Mouse (Mus musculus): Measurements from ENCODE around the gene Mms22l. TPM values are rescaled to one million over a fixed set of nuclear protein-coding genes. Genes with fewer than 3 reads are reported as not detected.
A peak's percentile ranks its signal among the peaks of the same experiment; 100 is the strongest.
"Not testable (repeated sequence)": the region's sequence is repeated elsewhere in the genome, so short reads cannot be mapped to it uniquely, and the experiment has no call there.

Mms22l gene
- polyA plus RNA-seq (2016; fragmentation: Nextera tagmentation; extraction: Ambion mirVana) = 29.9 and 33.5 TPM in 2 replicates

DNA sequence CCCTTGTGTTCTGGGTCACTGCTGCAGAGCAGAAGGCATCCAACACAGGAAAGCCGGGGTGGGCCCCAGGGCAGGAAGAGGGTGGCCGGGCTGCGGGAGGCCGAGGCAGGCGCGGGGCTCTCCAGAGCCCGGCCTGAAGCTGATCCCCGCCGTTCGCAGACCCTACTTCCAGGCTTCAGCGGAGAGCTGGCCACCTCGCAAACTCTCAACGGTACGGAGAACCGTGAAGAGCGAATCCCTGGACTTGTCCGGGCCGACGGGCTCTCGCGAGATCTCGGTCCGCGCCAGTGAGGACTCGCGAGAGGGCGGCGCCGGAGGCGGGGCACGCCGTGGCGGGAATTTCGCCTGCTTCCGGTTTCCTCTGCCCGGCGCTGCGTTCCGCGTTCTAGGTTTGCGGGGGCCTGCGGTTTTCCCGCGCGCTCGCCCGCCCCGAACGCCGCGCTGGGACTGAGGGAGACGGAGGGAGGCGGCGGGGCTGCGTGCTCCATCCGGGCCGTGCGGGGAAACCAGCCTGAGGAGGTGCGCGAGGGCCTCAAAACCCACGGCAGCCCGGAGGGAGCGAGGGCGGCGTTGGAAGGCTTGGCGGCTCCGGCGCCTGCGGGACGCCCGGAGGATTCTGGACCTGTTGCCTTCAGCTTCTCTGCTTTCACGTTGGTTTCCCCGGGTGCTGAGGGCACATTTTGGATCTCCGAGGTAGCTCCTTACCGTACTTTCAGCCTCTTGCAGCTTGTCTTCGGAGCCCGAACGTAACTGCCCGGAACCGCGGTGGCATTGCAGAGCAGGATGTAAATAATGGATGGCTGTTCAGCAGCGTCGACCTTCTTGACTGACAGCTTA, at the start of gene Mms22l:
Gene Mms22l, plus strand, starts transcription at position 336 of the 837 bp plus-strand sequence.
- ATAC-seq (ENCODE audit: low FRiP score, low read depth) = peak; percentile 99
- peaks cover 14% of the 10 kb centered on the region for H3K4me1 ChIP-seq
- H3K9ac ChIP-seq (replicated peaks) = peak within 1 kb of the TSS; percentile 86
- H3K27me3 ChIP-seq = no peaks in the 10 kb centered on the region
- peak within 1 kb of the TSS; percentile 97 for H3K27ac ChIP-seq (replicated peaks)
- peaks cover 2% of the 10 kb centered on the region; the same call in 1 of the 2 replicates for H3K9me3 ChIP-seq
- peak within 1 kb of the TSS; percentile 93 for H3K4me3 ChIP-seq
- WGBS = under 1% methylated on average over 82 of the region's 83 CpGs
- H3K36me3 ChIP-seq = peaks cover 5% of the 10 kb centered on the region; the same call in 1 of the 2 replicates
- H3K4me2 ChIP-seq (replicated peaks) = peak within 1 kb of the TSS; percentile 73

DNA sequence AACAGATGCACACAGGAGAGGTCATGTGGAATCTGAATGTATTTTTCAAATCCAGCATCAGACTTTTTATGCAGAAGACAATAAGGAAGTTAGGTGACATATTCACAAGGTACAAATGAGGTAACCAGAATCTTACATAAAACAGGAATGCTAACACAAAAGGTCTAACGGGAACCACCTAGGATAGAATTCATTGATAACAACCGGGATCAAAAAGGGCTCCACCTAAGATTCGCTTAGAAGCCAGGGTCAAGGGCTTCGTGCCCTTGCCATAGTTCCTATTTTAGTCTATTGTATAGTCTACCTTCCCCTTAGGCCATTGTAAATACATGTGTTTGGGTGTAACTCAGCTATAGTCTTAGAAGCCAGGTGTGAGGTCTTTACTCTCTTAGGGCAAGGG, 12.2 kb upstream of the Mms22l start:
- H3K9me3 ChIP-seq; ATAC-seq (ENCODE audit: low FRiP score, low read depth); H3K36me3 ChIP-seq; H3K4me1 ChIP-seq; H3K27me3 ChIP-seq; H3K4me2 ChIP-seq (replicated peaks); H3K27ac ChIP-seq (replicated peaks); H3K4me3 ChIP-seq; H3K9ac ChIP-seq (replicated peaks): not testable (repeated sequence)
- WGBS = 91% methylated on average over 4 of the region's 4 CpGs

DNA sequence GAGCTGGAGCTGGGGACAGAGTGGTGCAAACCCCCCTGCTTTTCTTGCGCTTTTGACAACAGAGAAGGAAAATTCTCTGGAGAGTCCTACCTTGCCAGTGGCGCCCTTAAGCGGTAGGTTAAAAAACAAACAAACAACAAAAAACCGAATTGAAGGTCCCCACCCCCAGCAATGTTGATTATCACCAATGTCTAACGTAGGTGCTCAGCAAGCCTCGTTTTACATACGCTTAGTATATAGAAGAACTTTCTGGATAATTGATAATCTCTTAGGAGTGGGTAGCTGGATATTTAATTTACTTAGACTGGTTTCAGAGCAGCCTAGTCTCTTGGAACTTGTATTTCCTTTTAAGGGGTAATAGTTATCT, 685 bp downstream of the Mms22l start:
- under 1% methylated on average over 7 of the region's 7 CpGs for WGBS
- H3K27ac ChIP-seq (replicated peaks) = peak overlapping the region; percentile 97; the same call in 1 of the 2 replicates
- no peak for ATAC-seq (ENCODE audit: low FRiP score, low read depth)

DNA sequence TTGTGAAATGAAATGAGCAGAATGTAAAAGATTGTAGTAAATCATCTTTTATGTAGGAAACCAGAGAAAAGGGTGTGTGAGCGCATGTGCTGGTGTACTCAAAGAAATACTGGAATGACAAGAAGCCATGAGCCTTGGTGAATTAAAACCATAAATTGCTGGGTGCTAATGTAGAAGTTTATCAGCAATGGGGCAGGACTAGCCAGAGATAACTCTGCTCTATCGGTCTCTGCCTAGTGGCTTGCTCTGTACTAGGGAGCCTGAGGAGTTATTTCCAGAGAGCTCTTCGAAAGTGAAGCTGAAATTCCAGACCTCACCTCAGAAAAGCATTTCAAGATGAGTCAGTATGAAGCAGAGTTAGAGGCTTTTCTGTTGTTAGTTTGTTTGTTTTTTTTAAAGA, 12.9 kb downstream of the Mms22l start:
- H3K9me3 ChIP-seq = no peaks in the 10 kb centered on the region
- ATAC-seq (ENCODE audit: low FRiP score, low read depth) = no peak
- no peak overlapping the region for H3K9ac ChIP-seq (replicated peaks)
- WGBS = 95% methylated on average over 3 of the region's 3 CpGs
- H3K4me2 ChIP-seq (replicated peaks) = no peak overlapping the region
- no peak overlapping the region for H3K27ac ChIP-seq (replicated peaks)
- no peaks in the 10 kb centered on the region for H3K27me3 ChIP-seq
- H3K36me3 ChIP-seq = peaks cover 36% of the 10 kb centered on the region
- H3K4me3 ChIP-seq = no peak overlapping the region
- H3K4me1 ChIP-seq = no peaks in the 10 kb centered on the region

More for the DNA sequence above, 685 bp downstream of the Mms22l start:
- Histone ChIP-seq H3K9me3 (no peaks in the 10 kb centered on the region), H3K4me1 (peaks cover 14% of the 10 kb centered on the region), H3K4me2 (replicated peaks) (peak overlapping the region; percentile 73), H3K36me3 (peaks cover 5% of the 10 kb centered on the region; the same call in 1 of the 2 replicates), H3K27me3 (no peaks in the 10 kb centered on the region), H3K4me3 (peak overlapping the region; percentile 93), H3K9ac (replicated peaks) (peak overlapping the region; percentile 86)

DNA sequence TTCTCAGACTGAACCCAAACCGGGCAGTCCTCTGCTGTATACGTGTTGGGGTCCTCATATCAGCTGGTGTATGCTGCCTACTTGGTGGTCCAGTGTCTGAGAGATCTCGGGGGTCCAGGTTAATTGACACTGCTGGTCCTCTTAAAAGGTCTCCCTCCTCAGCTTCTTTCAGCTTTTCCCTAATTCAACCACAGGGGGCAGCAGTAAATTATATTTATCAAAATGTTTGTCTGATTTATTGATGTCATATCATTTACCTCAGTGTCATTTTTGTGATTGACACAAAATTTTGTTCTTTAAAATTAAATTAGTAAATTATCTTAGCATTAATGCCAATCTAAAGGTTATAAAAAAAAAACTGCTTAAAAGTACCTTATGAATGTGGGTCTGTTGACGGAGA, 40.7 kb downstream of the Mms22l start:
- Histone ChIP-seq H3K27me3 (no peaks in the 10 kb centered on the region), H3K9me3 (no peaks in the 10 kb centered on the region), H3K4me3 (no peak overlapping the region), H3K4me2 (replicated peaks) (no peak overlapping the region), H3K9ac (replicated peaks) (no peak overlapping the region), H3K27ac (replicated peaks) (no peak overlapping the region), H3K36me3 (peaks cover 5% of the 10 kb centered on the region; the same call in 1 of the 2 replicates), H3K4me1 (no peaks in the 10 kb centered on the region)
- WGBS = 81% methylated on average over 4 of the region's 4 CpGs
- no peak for ATAC-seq (ENCODE audit: low FRiP score, low read depth)

DNA sequence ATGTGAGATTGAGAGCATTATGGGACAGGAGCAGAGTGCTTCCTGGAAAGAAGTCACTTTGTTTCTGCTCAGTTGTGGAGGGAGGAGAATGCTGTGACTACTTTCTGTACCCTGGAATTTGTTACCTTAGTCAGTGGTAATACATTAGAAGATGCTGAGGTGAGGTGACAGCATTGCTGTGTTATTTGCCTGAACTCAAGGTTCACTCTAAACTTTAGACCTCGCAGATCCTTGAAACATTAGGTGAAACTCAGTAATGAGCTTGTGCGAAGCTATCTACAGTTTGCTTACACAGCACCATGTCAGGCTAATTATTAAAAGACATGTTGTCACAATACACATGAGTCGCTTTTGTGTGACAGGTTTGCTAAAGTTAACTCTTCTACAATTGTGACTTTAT, 47.2 kb downstream of the Mms22l start:
- no peak overlapping the region for H3K27ac ChIP-seq (replicated peaks)
- peaks cover 10% of the 10 kb centered on the region; the same call in 1 of the 2 replicates for H3K4me1 ChIP-seq
- no peak overlapping the region for H3K4me3 ChIP-seq
- no peak overlapping the region for H3K9ac ChIP-seq (replicated peaks)
- H3K4me2 ChIP-seq (replicated peaks) = no peak overlapping the region
- ATAC-seq (ENCODE audit: low FRiP score, low read depth) = no peak
- no peaks in the 10 kb centered on the region for H3K9me3 ChIP-seq
- no peaks in the 10 kb centered on the region for H3K36me3 ChIP-seq
- 86% methylated on average over 3 of the region's 3 CpGs for WGBS
- no peaks in the 10 kb centered on the region for H3K27me3 ChIP-seq

DNA sequence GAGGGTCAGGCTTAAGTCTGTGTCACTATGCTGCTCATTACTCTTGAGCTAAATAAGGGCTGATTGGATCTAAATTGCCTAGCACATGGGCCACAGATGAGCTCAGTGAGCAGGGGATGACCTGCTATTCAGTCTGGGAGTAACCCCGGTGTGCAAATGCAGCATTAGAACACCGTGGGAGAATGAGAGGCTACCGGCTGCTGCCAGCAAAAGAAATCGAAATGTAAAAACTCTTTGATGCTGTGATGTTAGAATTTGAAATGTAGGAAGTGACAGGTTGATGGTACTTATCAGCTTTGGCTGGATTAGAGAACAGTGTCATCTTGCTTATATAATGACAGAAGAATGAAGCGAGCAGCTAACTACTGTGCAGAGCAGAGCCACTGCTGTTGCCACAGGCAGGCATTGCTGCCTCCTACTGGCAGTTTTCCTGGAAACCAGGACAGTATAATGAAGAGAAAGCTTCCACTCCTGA, 48.5 kb downstream of the Mms22l start:
- Histone ChIP-seq H3K27ac (replicated peaks) (peak overlapping the region; percentile 46), H3K9me3 (no peaks in the 10 kb centered on the region), H3K4me3 (no peak overlapping the region), H3K27me3 (no peaks in the 10 kb centered on the region), H3K9ac (replicated peaks) (no peak overlapping the region), H3K36me3 (no peaks in the 10 kb centered on the region), H3K4me2 (replicated peaks) (0 out of 2 replicates have a peak overlapping the region, but pooled peaks have one; percentile 3), H3K4me1 (peaks cover 10% of the 10 kb centered on the region; the same call in 1 of the 2 replicates)
- WGBS = 29% methylated on average over 5 of the region's 5 CpGs
- peak; percentile 97 for ATAC-seq (ENCODE audit: low FRiP score, low read depth)

DNA sequence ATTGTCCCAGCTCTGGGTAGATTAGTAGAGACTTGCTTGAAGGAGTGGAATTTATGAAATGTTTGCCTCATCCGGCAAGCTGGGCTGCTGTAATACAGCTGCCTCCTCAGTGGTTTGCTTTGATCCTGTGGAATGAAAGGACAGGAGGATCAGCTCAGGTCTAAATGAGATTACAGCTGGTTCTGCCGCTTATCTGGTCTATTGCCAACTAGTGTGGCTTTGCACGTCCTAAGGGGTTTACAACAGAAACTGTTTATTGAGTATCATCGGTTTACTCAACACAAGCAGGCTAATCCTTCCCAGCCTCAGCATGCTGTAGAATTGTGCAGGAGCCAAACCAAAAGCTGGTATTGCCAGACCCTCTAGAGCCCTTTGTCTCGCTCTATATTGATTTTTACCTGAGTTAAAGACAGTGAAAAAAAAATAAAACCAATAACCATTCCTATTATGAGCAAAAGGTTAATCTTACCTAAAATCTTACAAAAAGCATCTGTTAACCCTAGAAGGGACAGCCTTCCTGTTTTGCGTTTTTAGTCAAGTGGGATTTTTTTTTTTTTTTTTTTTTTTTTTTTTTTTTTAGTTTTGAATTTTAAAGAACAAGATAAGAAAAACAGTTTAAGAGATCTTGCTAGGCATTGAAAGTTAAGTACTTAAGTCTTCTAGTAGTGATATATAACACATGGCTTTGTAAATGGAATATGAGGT, 60.0 kb downstream of the Mms22l start:
- H3K9ac ChIP-seq (replicated peaks) = no peak overlapping the region
- H3K27me3 ChIP-seq = no peaks in the 10 kb centered on the region
- no peaks in the 10 kb centered on the region for H3K9me3 ChIP-seq
- 27% methylated on average over 6 of the region's 6 CpGs for WGBS
- ATAC-seq (ENCODE audit: low FRiP score, low read depth) = peak; percentile 82
- H3K27ac ChIP-seq (replicated peaks) = peak overlapping the region; percentile 49
- no peak overlapping the region for H3K4me3 ChIP-seq
- peaks cover 8% of the 10 kb centered on the region for H3K4me1 ChIP-seq
- no peaks in the 10 kb centered on the region for H3K36me3 ChIP-seq
- no peak overlapping the region for H3K4me2 ChIP-seq (replicated peaks)

DNA sequence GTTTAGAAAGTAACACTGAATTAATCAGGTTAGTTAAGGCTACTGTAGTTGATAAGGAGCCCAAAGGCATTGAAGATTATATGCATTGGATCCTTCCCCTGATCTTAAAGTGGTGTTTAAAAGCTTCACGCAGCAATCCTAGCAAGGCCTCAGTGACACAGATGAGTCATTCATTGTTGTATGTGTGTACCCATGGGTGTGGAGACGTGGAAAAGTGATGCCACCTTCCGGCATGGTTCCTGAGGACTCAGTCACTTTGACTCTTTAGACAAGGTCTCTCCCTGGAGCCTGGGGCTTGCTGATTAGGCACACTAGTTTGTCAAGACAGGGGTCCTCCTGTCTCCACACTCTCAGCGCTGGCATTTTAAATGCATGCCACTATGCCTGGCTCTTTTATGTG, 60.9 kb downstream of the Mms22l start:
- Histone ChIP-seq H3K4me3 (no peak overlapping the region), H3K9ac (replicated peaks) (no peak overlapping the region), H3K27ac (replicated peaks) (no peak overlapping the region), H3K4me1 (peaks cover 8% of the 10 kb centered on the region), H3K36me3 (no peaks in the 10 kb centered on the region), H3K9me3 (no peaks in the 10 kb centered on the region), H3K27me3 (no peaks in the 10 kb centered on the region), H3K4me2 (replicated peaks) (no peak overlapping the region)
- ATAC-seq (ENCODE audit: low FRiP score, low read depth) = no peak
- 81% methylated on average over 4 of the region's 4 CpGs for WGBS

DNA sequence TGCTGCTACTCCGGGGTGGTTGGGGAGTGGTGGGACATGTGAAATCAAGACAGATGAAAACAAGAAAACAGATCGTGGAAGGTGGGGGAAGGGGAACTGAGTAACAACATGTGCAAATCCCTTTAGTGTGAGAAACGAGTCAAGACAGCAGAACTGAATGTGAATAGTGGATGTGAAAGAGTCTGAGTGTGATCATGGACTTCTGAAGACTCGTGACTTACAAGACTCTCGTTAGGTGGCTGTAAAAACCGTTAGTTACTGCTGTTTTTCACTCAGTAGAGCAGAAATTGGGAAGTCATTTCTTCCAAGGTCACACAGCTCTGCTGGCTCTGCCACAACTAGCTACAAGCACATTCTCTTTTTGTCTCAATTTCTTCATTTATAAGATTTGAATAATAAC, 71.8 kb downstream of the Mms22l start:
- no peak overlapping the region for H3K4me3 ChIP-seq
- no peaks in the 10 kb centered on the region for H3K9me3 ChIP-seq
- H3K4me2 ChIP-seq (replicated peaks) = no peak overlapping the region
- WGBS = 57% methylated on average over 6 of the region's 6 CpGs
- peaks cover 3% of the 10 kb centered on the region; the same call in 1 of the 2 replicates for H3K4me1 ChIP-seq
- no peak overlapping the region for H3K9ac ChIP-seq (replicated peaks)
- no peaks in the 10 kb centered on the region for H3K36me3 ChIP-seq
- no peaks in the 10 kb centered on the region for H3K27me3 ChIP-seq
- no peak for ATAC-seq (ENCODE audit: low FRiP score, low read depth)
- H3K27ac ChIP-seq (replicated peaks) = no peak overlapping the region

DNA sequence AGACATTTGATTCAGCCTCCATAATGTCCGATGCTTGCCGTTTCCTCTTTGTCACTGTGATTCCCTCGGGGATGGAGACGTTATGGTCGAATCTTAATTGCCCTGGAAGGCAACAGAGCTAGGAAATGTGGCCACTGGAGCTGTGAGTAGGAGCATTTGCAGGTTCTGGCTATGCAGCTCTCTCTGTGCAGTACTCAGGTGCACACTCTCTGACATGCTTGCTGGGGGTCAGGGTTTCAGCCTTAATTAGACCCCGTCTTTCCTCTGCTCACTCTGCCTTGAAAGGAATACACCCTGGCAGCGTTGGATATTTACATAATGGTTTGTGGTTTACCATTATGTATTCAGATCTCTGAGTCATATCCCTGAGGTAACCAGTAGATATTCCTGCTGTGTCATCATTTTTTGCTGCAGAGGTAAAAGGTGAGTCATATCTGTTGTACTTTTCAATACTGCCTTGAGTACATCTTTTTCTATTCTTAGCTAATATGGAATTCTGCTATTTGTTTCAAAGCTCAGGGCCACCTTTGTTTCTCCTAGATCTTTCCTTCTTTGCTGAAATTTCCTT, 72.8 kb downstream of the Mms22l start:
- Histone ChIP-seq H3K4me2 (replicated peaks) (no peak overlapping the region), H3K36me3 (no peaks in the 10 kb centered on the region), H3K27me3 (no peaks in the 10 kb centered on the region), H3K9ac (replicated peaks) (no peak overlapping the region), H3K9me3 (no peaks in the 10 kb centered on the region), H3K27ac (replicated peaks) (peak overlapping the region; percentile 39; the same call in 1 of the 2 replicates), H3K4me1 (peaks cover 3% of the 10 kb centered on the region; the same call in 1 of the 2 replicates), H3K4me3 (no peak overlapping the region)
- WGBS = 64% methylated on average over 7 of the region's 7 CpGs
- ATAC-seq (ENCODE audit: low FRiP score, low read depth) = peak; percentile 66; the same call in 1 of the 2 replicates

All from midbrain, embryonic 12.5 days (tissue).